Mouse (Mus musculus) retina, postnatal 7 days (tissue): ENCODE measurements at regions not wholly inside any gene's neighbourhood (a gene's known extent, or its start where the extent isn't known, plus 50 kb on each side); places are given as distances from the start of the nearest gene placed in this dataset.

Source experiments
- DNase-seq: peaks from one replicate; pipeline ENCODE4 v3.0.0-alpha.2; 2012; ENCODE audit warnings: low read depth, low spot score

GRCm38 (mm10) chr9:79109611-79110010, 494.3 kb downstream of the Cd109 start:
- no peak for DNase-seq

GRCm38 (mm10) chr9:79111326-79111725, 496.0 kb downstream of the Cd109 start:
- no peak for DNase-seq

GRCm38 (mm10) chr9:79140970-79141369, 525.6 kb downstream of the Cd109 start:
- DNase-seq = no peak

- DNase-seq = no peak
Observed at GRCm38 (mm10) chr9:79146004-79146403, 530.7 kb downstream of the Cd109 start.

GRCm38 (mm10) chr9:79165596-79165995, 550.2 kb downstream of the Cd109 start:
- DNase-seq = no peak

GRCm38 (mm10) chr9:79173036-79173435, 545.6 kb downstream of the Col12a1 start:
- DNase-seq = no peak

GRCm38 (mm10) chr9:79179954-79180353, 538.7 kb downstream of the Col12a1 start:
- DNase-seq = no peak

- no peak for DNase-seq
Observed at GRCm38 (mm10) chr9:79195420-79195819, 523.2 kb downstream of the Col12a1 start.

GRCm38 (mm10) chr9:79201755-79202154, 516.9 kb downstream of the Col12a1 start:
- no peak for DNase-seq

GRCm38 (mm10) chr9:79213364-79213763, 505.3 kb downstream of the Col12a1 start:
- no peak for DNase-seq

GRCm38 (mm10) chr9:79215986-79216385, 502.6 kb downstream of the Col12a1 start:
- no peak for DNase-seq

- DNase-seq = no peak
Observed at GRCm38 (mm10) chr9:79216432-79216831, 502.2 kb downstream of the Col12a1 start.

- DNase-seq = no peak
Observed at GRCm38 (mm10) chr9:79233081-79233480, 485.6 kb downstream of the Col12a1 start.

- no peak for DNase-seq
Observed at GRCm38 (mm10) chr9:79233751-79234150, 484.9 kb downstream of the Col12a1 start.

GRCm38 (mm10) chr9:79269646-79270213, 448.9 kb downstream of the Col12a1 start:
- no peak for DNase-seq

- no peak for DNase-seq
Observed at GRCm38 (mm10) chr9:79270256-79270655, 448.4 kb downstream of the Col12a1 start.

- DNase-seq = no peak
Observed at GRCm38 (mm10) chr9:79287849-79288248, 430.8 kb downstream of the Col12a1 start.

- no peak for DNase-seq
Observed at GRCm38 (mm10) chr9:79295306-79295705, 423.3 kb downstream of the Col12a1 start.

- DNase-seq = no peak
Observed at GRCm38 (mm10) chr9:79301580-79301979, 417.1 kb downstream of the Col12a1 start.

GRCm38 (mm10) chr9:79310591-79310990, 408.0 kb downstream of the Col12a1 start:
- DNase-seq = no peak

GRCm38 (mm10) chr9:79317411-79317810, 401.2 kb downstream of the Col12a1 start:
- DNase-seq = no peak

- DNase-seq = no peak
Observed at GRCm38 (mm10) chr9:79346371-79347096, 372.1 kb downstream of the Col12a1 start.

GRCm38 (mm10) chr9:79392020-79392419, 326.6 kb downstream of the Col12a1 start:
- DNase-seq = no peak
